Mouse (Mus musculus): ENCODE data around the gene Pdk1.

DNA sequence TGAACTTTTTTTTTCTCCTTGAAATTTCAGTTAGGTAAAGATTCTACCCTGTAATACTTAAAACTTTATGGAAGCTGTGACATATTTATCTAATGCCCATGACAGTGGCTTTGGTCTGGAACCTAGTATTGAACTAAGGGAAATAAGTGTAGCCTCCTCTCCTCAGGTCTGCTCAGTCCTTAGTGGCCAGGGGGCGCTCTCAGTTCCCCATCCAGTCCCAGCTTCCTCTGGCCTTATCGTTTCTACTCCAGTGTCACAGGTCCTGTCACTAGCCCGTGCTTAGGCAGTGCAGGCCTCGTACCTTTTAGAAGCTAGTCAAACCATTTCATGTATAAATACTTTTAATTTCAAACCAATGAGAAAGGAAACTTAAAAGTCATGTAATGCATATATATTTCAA, 15.4 kb downstream of the Pdk1 start:
- TF ChIP-seq CTCF (IDR thresholded peaks at IDR 0.05; ENCODE audit: low read depth) (peak; percentile 17; the same call in 1 of the 2 replicates), EP300 (optimal IDR thresholded peaks at IDR 0.05) (no peak)

Data from stomach, postnatal 0 days (tissue).